Mouse (Mus musculus) bone marrow, adult 2 months (tissue): ENCODE measurements around the gene Nmt1. TPM values are rescaled to one million over a fixed set of nuclear protein-coding genes. Genes with fewer than 3 reads are reported as not detected.

Experiments used
- H3K27ac ChIP-seq: fragments of 200-500 bp; 2 replicates; pipeline ENCODE4 v1.5.1; 2012; ENCODE audit warnings: low read depth, mild to moderate bottlenecking, control low read depth, inconsistent platforms, low read length; ENCODE audit not compliant: control insufficient read depth, poor library complexity, insufficient read depth
- H3K4me1 ChIP-seq: fragments of 200-500 bp; 2 replicates; pipeline ENCODE4 v1.6.1; 2011; ENCODE audit warnings: low read length; ENCODE audit not compliant: control insufficient read depth, insufficient read depth
- H3K4me3 ChIP-seq: fragments of 200-500 bp; replicated peaks from 2 replicates; pipeline ENCODE3; 2011; ENCODE audit warnings: mild to moderate bottlenecking, low read depth, low read length, control low read depth; ENCODE audit not compliant: control insufficient read depth
- CTCF ChIP-seq: fragments of 200-500 bp; IDR thresholded peaks from 2 replicates; pipeline ENCODE4 v1.5.1; 2011; ENCODE audit warnings: low read length, control low read depth; ENCODE audit not compliant: control insufficient read depth, insufficient read depth
- POLR2A ChIP-seq: fragments of 200-500 bp; IDR thresholded peaks from 2 replicates; pipeline ENCODE4 v1.6.1; 2011; ENCODE audit warnings: low read depth, mild to moderate bottlenecking, control low read depth, low read length, borderline replicate concordance; ENCODE audit not compliant: control insufficient read depth
- WGBS: fragments of 180-500 bp; shearing (Covaris S2); methylation state at CpG from one replicate; pipeline ENCODE4 v1.1.7; 2018; 5-methylcytosine and 5-hydroxymethylcytosine counted together
- polyA plus RNA-seq: library from polyadenylated mRNA; stranded (reverse); fragments of >200 nt; gene quantifications from 2 replicates; pipeline ENCODE4 v1.2.4, GENCODE M21; 2011; ENCODE audit warnings: low replicate concordance; ENCODE audit not compliant: missing spikeins, insufficient read depth, insufficient read length

Nmt1 gene
- polyA plus RNA-seq, 1 experiment, result 38.2 TPM

- H3K4me3 ChIP-seq, result no peak overlapping the region
- H3K4me1 ChIP-seq, result peaks cover 6% of the 10 kb centered on the region
- no peak for TF ChIP-seq POLR2A
- TF ChIP-seq CTCF, result no peak
- 72% methylated on average over 12 of the region's 12 CpGs for WGBS
- no peak overlapping the region for H3K27ac ChIP-seq
Measured at GRCm38 (mm10) chr11:103099352-103099940, 71.5 kb downstream of the Nmt1 start.

- TF ChIP-seq POLR2A (no peak), CTCF (no peak)
- H3K4me3 ChIP-seq, result no peak overlapping the region
- H3K27ac ChIP-seq, result no peak overlapping the region
- WGBS, result 50% methylated on average over 8 of the region's 8 CpGs
- peaks cover 9% of the 10 kb centered on the region for H3K4me1 ChIP-seq
Measured at GRCm38 (mm10) chr11:103100361-103100760, 72.4 kb downstream of the Nmt1 start.

GRCm38 (mm10) chr11:103101481-103101865 is 73.5 kb downstream of the Nmt1 start, which contains the start of the genes Plcd3 and Acbd4:
Plcd3 (minus strand) TSS chr11:103101658.
Acbd4 (plus strand) TSS chr11:103101682.
- Histone ChIP-seq H3K27ac (no peak within 1 kb of the TSS; the same call in 1 of the 2 replicates), H3K4me1 (peaks cover 9% of the 10 kb centered on the region), H3K4me3 (peak within 1 kb of the TSS; percentile 54)
- under 1% methylated on average over 34 of the region's 34 CpGs for WGBS
- TF ChIP-seq POLR2A (peak; percentile 41; the same call in 1 of the 2 replicates), CTCF (no peak)

GRCm38 (mm10) chr11:103101866-103102501 is 74.0 kb downstream of the Nmt1 start:
- TF ChIP-seq POLR2A (no peak), CTCF (peak; percentile 6; the same call in 1 of the 2 replicates)
- Histone ChIP-seq H3K27ac (no peak overlapping the region; the same call in 1 of the 2 replicates), H3K4me3 (peak overlapping the region; percentile 54), H3K4me1 (peaks cover 9% of the 10 kb centered on the region)
- 2% methylated on average over 30 of the region's 30 CpGs for WGBS

GRCm38 (mm10) chr11:103102725-103103349 is 74.8 kb downstream of the Nmt1 start:
- 1% methylated on average over 35 of the region's 35 CpGs for WGBS
- Histone ChIP-seq H3K4me3 (peak overlapping the region; percentile 93), H3K4me1 (peaks cover 9% of the 10 kb centered on the region), H3K27ac (peak overlapping the region; percentile 29)
- TF ChIP-seq POLR2A (peak; percentile 63; the same call in 1 of the 2 replicates), CTCF (peak; percentile 100)

- peak overlapping the region; percentile 93 for H3K4me3 ChIP-seq
- TF ChIP-seq CTCF (no peak), POLR2A (no peak)
- 49% methylated on average over 8 of the region's 8 CpGs for WGBS
- peaks cover 9% of the 10 kb centered on the region for H3K4me1 ChIP-seq
- peak overlapping the region; percentile 29 for H3K27ac ChIP-seq
Measured at GRCm38 (mm10) chr11:103103621-103104020, 75.6 kb downstream of the Nmt1 start.

GRCm38 (mm10) chr11:103104469-103104868 is 76.5 kb downstream of the Nmt1 start:
- TF ChIP-seq CTCF, result no peak
- TF ChIP-seq POLR2A, result no peak
- Histone ChIP-seq H3K4me1 (peaks cover 9% of the 10 kb centered on the region), H3K27ac (peak overlapping the region; percentile 50; the same call in 1 of the 2 replicates), H3K4me3 (peak overlapping the region; percentile 30)
- 68% methylated on average over 7 of the region's 7 CpGs for WGBS

GRCm38 (mm10) chr11:103105180-103105725 is 77.3 kb downstream of the Nmt1 start:
- Histone ChIP-seq H3K4me3 (no peak overlapping the region), H3K27ac (no peak overlapping the region), H3K4me1 (peaks cover 9% of the 10 kb centered on the region)
- TF ChIP-seq CTCF (no peak), POLR2A (no peak; the same call in 1 of the 2 replicates)
- WGBS, result 83% methylated on average over 14 of the region's 14 CpGs
